Mouse (Mus musculus) brown adipose tissue, adult 24 weeks (tissue): Measurements from ENCODE around the gene Rpl18. TPM values are rescaled to one million over a fixed set of nuclear protein-coding genes. Genes with fewer than 3 reads are reported as not detected.

Source experiments
- H3K27ac ChIP-seq: fragments of 200-500 bp; replicated peaks from 2 replicates; pipeline ENCODE4 v1.5.1; 2012; ENCODE audit warnings: low read depth, mild to moderate bottlenecking, low read length
- H3K4me1 ChIP-seq: fragments of 200-500 bp; 2 replicates; pipeline ENCODE4 v1.6.1; 2012; ENCODE audit warnings: low read length, mixed read lengths; ENCODE audit not compliant: control insufficient read depth, insufficient read depth, insufficient read length
- H3K4me3 ChIP-seq: fragments of 200-500 bp; 2 replicates; pipeline ENCODE4 v1.5.1; 2012; ENCODE audit warnings: low read depth, mild to moderate bottlenecking, low read length, moderate library complexity; ENCODE audit not compliant: insufficient read depth
- polyA plus RNA-seq: library from polyadenylated mRNA; stranded (reverse); fragments of >200 nt; gene quantifications from 2 replicates; pipeline ENCODE4 v1.2.4, GENCODE M21; 2012; ENCODE audit not compliant: missing spikeins, insufficient read depth, insufficient read length

Rpl18 gene
- polyA plus RNA-seq, 1 experiment, result 445 TPM

DNA sequence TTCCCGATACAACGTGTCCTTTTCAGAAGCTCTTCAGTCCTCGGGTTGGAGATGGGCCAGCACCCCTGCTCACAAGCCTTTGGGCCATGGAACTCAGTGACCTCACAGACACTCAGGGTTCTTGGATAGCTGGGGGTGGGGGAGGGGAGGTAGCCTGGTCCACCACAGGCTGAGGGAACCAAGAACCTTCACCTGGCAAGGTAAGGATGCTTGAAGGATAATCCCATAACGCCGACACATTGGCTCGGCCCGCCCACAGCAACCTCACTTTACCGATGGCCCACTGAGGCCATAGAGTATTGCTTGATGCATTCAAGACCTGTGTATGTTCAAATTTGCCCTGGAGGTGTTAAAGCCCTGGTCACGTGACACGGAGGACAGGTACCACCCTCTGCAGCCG, 10.5 kb downstream of the Rpl18 start, which contains the start of gene Spaca4:
Spaca4 (minus strand) TSS at position 101 of the 400 bp plus-strand sequence.
- H3K4me1 ChIP-seq, result no peaks in the 10 kb centered on the region
- H3K27ac ChIP-seq, result no peak within 1 kb of the TSS
- no peak within 1 kb of the TSS for H3K4me3 ChIP-seq

DNA sequence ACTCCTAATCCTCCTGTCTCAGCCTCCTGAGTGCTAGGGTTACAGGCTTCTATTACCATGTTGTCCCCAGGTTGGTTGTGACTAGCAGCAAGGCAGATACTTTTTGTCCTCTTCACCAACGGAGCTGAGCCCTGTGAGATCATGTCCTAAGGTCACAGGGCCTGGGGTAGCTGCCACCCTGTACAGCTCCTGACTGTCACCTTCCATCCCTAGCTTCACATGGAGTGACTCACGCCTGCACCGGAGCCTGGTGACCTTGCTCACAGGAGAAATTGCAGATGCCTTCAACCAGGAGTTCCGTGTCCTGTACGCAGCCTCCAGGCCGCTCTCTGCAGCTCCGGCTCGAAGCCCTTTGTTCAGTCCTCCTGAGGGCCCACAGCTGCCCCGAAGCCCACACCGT, 11.2 kb downstream of the Rpl18 start:
- H3K4me3 ChIP-seq, result no peak overlapping the region
- H3K27ac ChIP-seq, result no peak overlapping the region
- H3K4me1 ChIP-seq, result peaks cover 4% of the 10 kb centered on the region

DNA sequence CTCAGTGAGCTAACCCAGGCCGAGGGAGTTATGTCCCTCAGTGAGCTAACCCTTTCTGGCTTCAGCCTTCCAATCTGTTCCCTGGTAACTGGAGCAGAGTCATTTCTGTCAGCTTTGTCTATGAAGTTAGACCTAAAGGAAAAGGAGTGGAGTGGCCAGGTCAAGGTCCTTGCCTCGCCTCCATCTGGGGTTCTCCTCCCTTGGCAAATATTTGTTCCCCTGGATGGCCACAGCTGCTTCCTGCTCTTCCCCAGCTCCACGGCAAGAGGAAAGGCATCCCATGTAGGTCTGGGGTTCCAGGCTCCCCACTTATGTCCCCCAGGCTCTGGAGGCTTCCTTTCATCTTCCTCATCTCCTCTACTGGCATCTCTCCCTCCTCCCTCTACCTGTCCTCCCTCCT, 12.4 kb downstream of the Rpl18 start:
- peaks cover 4% of the 10 kb centered on the region for H3K4me1 ChIP-seq

DNA sequence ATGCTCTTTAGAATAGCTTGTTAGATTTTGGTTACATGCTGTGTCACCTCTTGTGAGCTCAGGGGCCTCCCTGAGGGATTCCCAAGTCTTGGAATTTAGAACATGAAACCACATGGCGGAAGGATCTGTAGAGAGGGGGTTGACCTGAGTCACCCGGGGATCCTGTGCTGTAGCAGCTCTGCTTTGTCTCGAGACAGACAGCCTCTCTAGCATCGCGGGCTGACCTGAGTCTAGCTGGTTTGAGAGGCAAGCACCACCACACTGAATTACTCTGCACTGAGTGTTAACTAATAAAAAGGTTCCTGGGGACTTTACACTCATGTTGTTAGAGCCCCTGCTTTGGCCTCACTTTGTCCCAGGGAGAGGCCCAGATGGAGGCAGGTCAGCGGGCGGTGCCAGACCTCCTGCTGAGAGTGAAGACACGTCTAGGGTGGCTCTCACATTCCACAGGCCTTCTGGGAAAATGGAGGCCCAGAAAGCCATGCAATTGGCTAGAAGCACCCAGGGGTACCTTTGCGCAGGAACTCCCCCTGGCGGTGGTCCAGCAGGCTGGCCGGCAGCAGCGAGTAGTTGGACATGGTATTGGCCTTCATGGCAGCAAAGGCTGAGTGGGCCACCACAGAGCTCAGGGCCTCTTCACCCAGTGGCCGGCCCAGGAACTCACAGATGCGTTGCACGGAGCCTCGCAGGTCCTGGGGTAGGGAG, 15.6 kb downstream of the Rpl18 start:
- no peak overlapping the region for H3K27ac ChIP-seq

More for the DNA sequence above, 12.4 kb downstream of the Rpl18 start:
- Histone ChIP-seq H3K4me3 (no peak overlapping the region), H3K27ac (no peak overlapping the region)

DNA sequence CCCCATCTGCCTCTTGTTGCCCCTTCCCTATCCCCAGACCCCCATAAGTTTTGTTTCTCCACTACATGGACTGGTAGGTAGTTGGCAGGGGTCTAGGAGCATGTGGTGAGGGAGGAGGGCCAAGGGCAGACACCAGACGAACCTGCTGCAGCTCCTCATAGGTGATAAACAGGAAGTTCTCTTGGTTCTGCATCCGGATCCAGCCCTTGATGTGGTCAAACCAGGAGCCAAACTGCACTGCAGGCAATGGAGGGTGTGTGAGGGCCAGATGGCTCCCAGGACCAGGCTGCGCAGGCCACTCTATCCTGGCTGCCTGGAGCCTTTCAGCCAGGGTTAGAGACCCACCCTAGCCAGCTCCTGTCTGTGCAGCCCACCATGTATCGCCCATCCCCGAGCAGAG, 18.2 kb downstream of the Rpl18 start:
- Histone ChIP-seq H3K4me3 (no peak overlapping the region), H3K4me1 (peaks cover 4% of the 10 kb centered on the region), H3K27ac (no peak overlapping the region)

More for the DNA sequence above, 15.6 kb downstream of the Rpl18 start:
- Histone ChIP-seq H3K4me1 (peaks cover 4% of the 10 kb centered on the region), H3K4me3 (no peak overlapping the region)

DNA sequence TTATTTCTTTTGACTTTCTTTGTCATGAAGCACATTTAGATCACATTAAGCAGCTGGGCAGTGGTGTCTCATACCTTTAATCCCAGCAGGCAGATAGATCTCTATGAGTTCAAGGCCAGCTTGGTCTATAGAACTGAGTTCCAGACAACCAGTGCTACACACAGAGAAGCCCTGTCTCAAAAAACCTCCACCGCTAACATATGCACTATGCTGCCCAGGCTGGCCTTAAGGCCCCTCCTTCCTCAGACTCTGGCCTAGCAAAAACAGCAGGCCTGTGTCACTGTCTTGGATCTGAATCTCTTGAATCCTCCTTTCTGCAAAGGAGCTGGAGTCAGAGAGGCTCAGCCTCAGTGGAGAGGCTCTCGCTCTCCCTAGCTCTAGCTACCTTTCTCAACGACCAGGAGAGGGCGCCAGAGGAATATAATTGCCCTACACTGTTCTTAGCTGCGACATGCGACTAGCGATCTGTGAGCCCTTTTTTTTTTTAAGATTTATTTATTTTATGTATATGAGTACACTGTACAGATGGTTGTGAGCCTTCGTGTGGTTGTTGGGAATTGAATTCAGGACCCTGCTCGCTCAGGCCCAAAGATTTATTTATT, 24.0 kb downstream of the Rpl18 start:
- Histone ChIP-seq H3K4me3 (no peak overlapping the region), H3K27ac (no peak overlapping the region), H3K4me1 (no peaks in the 10 kb centered on the region)

DNA sequence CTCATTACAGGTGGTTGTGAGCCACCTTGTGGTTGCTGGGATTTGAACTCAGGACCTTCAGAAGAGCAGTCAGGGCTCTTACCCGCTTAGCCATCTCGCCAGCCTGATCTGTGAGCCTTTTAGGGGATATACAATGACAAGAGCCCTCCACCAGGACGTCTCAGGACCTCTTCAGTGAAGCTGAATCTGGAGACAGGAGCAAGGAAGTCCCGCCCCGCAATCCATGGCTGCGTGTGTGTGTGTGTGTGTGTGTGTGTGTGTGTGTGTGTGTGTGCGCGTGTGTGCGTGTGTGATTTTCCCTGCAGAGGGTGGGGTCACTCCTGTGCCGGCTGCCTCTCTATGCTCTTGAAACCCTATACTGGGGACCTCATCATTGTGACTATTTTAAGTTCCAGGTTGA, 24.6 kb downstream of the Rpl18 start:
- no peaks in the 10 kb centered on the region for H3K4me1 ChIP-seq
- no peak overlapping the region for H3K4me3 ChIP-seq
- H3K27ac ChIP-seq, result no peak overlapping the region

DNA sequence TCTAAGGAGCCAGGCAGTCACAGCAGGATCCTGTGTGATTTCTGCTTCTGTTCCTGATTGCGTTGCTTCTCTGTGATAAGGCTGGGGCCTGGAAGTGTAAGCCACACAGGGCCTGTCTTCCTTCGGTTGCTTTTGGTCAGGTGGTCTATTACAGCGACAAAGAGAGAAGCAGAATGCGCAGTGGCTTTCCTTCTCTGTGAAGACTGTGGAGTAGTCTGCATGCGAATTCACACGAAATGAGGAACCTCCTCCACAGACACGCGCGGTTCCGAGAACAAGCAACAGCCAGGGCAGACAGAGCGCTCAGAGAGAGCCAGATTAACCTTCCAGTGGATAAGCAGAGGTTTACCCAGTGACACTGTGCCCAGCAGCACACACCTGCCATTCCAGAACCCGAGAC, 26.1 kb downstream of the Rpl18 start:
- Histone ChIP-seq H3K27ac (no peak overlapping the region), H3K4me1 (no peaks in the 10 kb centered on the region)

DNA sequence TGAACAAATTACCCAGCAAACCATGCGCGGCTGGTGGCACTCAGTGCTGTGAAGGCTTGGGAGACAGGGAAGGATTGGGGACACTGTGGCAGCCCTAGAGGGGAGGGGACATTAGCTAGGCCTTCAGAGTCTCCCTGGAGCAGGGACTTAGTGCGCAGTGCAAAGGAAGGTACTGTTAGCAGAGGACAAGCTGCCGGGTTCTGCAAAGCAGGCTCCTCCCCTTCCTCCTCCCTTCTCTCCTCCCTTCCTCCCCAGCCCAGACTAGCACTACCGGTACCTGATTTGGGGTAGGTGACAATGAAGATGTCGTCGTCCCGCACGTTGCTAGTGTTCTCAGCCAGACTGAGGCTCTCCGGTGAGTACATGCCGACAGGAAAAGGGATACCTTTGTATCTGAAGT, 26.5 kb downstream of the Rpl18 start:
- no peaks in the 10 kb centered on the region for H3K4me1 ChIP-seq
- H3K27ac ChIP-seq, result no peak overlapping the region
- peak overlapping the region; percentile 44 for H3K4me3 ChIP-seq

More for the DNA sequence above, 26.1 kb downstream of the Rpl18 start:
- H3K4me3 ChIP-seq, result peak overlapping the region; percentile 44; the same call in 1 of the 2 replicates

DNA sequence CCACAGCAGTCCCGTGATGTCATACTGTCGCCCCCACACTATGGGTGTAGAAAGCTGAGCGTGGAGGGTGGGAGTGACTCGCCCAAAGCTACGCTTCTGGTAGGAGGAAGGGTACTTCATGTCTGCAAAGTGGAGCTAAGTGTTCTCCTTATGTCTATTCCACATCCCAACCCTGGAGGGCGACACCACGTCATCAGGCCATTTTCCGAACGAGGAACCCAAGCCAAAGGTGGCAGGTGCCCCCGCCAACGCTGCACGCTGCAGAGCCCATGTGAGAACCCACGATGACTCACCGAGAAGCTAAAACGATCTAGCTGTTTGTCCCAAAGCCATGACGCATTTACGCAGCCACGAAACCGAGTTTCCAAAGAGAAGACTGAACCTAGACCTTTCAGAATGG, 27.1 kb downstream of the Rpl18 start:
- no peaks in the 10 kb centered on the region for H3K4me1 ChIP-seq
- H3K4me3 ChIP-seq, result peak overlapping the region; percentile 44
- no peak overlapping the region for H3K27ac ChIP-seq

DNA sequence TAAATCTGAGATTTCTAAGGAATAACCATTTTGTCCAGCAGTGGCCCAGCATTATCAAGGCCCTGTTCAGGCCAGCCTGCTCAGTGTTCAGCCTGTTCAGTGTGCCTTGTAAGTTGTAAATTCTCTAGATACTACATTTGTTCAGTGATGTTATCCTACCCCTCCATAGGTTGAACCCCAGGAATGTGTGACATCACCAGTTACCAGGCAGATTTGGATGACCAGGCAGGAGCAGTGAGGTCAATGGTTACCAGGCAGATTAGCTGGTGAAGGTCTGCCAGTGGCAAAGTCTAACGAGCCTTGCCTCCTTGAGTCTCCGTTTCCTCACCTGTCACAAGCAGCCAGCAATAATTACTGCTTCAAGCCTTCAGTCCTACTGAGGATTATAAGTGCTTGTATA, 29.1 kb downstream of the Rpl18 start:
- no peak overlapping the region for H3K27ac ChIP-seq
- H3K4me1 ChIP-seq, result no peaks in the 10 kb centered on the region
- H3K4me3 ChIP-seq, result no peak overlapping the region

DNA sequence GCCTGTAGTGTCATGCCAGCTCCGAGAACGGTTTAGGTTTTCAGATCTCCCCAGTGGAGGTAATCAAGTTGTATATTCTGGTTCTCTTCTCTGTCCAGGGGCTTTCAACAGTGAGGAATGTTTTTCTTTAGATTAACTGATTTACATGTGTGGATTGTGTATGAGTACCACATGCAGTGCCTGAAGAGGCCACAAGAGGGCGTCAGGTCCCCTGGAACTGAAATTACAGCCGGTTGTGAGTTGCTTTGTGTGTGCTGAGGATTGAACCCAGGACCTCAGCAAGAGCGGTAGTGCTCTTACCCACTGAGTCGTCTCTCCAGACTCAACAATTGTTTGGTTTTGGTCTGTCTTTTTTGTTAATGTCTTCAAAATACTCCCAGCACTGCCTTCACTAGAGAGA, 31.3 kb downstream of the Rpl18 start:
- H3K27ac ChIP-seq, result no peak overlapping the region
- no peaks in the 10 kb centered on the region for H3K4me1 ChIP-seq
- no peak overlapping the region for H3K4me3 ChIP-seq

DNA sequence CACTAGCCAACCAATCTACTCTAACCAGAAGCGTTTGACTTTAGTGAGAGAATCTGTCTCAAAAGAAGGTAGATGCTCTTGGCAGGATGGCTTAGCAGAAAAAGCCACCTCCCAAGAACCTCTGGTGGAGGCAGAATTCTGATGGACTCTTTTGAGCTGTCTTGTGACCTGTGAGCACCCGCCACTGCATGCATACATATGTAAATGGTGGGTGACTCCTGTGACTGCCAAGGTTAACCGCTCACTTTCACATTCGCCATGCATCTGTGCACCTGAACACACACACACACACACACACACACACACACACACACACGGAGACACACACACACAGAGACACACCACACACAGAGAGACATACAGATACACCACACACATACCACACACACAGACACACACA, 32.2 kb downstream of the Rpl18 start:
- no peak overlapping the region for H3K27ac ChIP-seq
- no peaks in the 10 kb centered on the region for H3K4me1 ChIP-seq

DNA sequence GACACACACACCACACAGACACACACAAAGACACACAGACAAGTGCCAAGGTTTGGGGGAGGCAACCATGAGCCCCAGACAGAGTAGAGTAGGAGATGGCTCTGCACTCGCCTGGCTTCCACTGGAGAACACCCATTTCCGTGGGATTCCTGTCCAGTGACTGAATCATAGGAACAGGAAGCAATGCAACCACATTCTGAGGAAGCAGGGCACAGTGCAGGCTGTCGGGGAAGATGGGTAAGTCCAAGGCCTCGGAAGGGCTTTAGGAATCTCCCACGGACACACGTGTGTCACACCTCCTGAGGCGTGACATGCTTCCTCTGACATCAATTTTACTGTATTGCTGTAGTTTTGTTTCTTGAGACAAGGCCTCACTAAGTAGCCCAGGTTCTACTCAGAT, 32.9 kb downstream of the Rpl18 start:
- no peak overlapping the region for H3K4me3 ChIP-seq
- H3K4me1 ChIP-seq, result no peaks in the 10 kb centered on the region
- no peak overlapping the region for H3K27ac ChIP-seq

More for the DNA sequence above, 32.2 kb downstream of the Rpl18 start:
- H3K4me3 ChIP-seq, result no peak overlapping the region

DNA sequence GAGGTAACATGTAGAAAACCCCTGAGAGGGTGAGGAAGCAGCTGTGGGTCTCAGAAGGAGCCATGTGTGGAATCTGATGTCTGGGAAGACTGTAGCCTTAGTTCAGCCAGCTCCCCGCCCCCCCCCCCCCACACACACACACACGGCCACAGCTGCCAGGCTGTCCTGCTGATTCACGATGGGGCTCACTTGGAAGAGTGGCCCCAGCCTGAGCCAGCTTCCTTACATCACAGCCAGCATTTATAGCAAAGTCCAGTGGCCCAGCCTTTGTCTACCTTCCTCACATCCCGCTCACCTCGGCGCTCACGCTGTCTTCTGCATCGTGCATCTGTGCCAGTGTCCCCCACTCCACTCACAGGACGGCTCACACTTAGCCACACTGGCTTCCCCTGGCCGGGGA, 34.1 kb downstream of the Rpl18 start:
- H3K27ac ChIP-seq, result no peak overlapping the region
- no peak overlapping the region for H3K4me3 ChIP-seq
- no peaks in the 10 kb centered on the region for H3K4me1 ChIP-seq

DNA sequence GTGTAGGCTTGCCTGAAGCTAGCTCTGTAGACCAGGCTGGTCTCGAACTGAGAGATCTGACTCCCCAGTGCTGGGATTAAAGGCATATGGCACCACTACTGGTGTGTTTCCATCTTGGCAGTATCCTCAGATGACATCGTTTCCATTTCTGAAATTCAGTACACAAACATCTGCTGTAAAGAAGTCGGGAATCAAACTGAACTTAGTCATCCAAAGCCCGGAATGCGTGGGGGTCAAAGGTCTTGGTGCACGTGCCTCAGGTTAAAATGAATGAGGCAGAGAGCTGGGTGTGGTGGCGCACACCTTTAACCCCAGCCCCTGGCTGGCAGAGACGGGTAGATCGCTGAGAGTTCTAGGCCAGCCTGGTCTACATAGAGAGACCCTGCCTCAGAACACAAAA, 34.9 kb downstream of the Rpl18 start:
- Histone ChIP-seq H3K4me1 (no peaks in the 10 kb centered on the region), H3K27ac (no peak overlapping the region), H3K4me3 (no peak overlapping the region)
